Mouse (Mus musculus): ENCODE results near the gene Pbld1. TPM values are rescaled to one million over a fixed set of nuclear protein-coding genes. Genes with fewer than 3 reads are reported as not detected.

The Pbld1 gene
- total and polyA plus RNA-seq, 3 experiments: 0.47 to 0.50 TPM; not detected in 1

- TF ChIP-seq ELF1 (IDR thresholded peaks at IDR 0.05; ENCODE audit: low read depth, low read length) (no peak), MXI1 (IDR thresholded peaks at IDR 0.05; ENCODE audit: low read depth, low read length) (no peak), KAT2A (conservative IDR thresholded peaks at IDR 0.05; ENCODE audit: low read depth, low read length) (no peak), USF1 (IDR thresholded peaks at IDR 0.05; ENCODE audit: low read depth, low read length) (no peak), E2F4 (IDR thresholded peaks at IDR 0.05; ENCODE audit: borderline replicate concordance, low read depth, low read length) (no peak), MYB (IDR thresholded peaks at IDR 0.05; ENCODE audit: low read depth, low read length) (no peak), SMC3 (IDR thresholded peaks at IDR 0.05; ENCODE audit: low read depth, low read length) (no peak), MAX (IDR thresholded peaks at IDR 0.05; ENCODE audit: low read length) (no peak), TCF12 (IDR thresholded peaks at IDR 0.05; ENCODE audit: low read depth, low read length) (no peak), MYC (IDR thresholded peaks at IDR 0.05; ENCODE audit: low read depth, low read length) (no peak), ETS1 (IDR thresholded peaks at IDR 0.05; ENCODE audit: low read depth, low read length) (no peak)
- no peak for DNase-seq (ENCODE audit: low read depth, low spot score)
These were observed 2.7 kb downstream of the Pbld1 start for GRCm38 (mm10) chr10:63062696-63063095.

GRCm38 (mm10) chr10:63063365-63063764, 3.4 kb downstream of the Pbld1 start:
- TF ChIP-seq USF1 (IDR thresholded peaks at IDR 0.05; ENCODE audit: low read depth, low read length) (no peak), RCOR1 (IDR thresholded peaks at IDR 0.05; ENCODE audit: low read depth, low read length) (no peak)
- no peak overlapping the region for H3K4me3 ChIP-seq (ENCODE audit: control insufficient read depth in 1 of 2, insufficient read depth in 1 of 2, low read depth in 2 of 2, low read length in 2 of 2)
- H3K9ac ChIP-seq (ENCODE audit: control insufficient read depth, low read depth, low read length, poor library complexity, severe bottlenecking): no peak overlapping the region
- H3K79me2 ChIP-seq (ENCODE audit: control insufficient read depth, insufficient read depth, low read length, poor library complexity): no peaks in the 10 kb centered on the region
- H3K27ac ChIP-seq (ENCODE audit: control insufficient read depth, low read depth, low read length): no peak overlapping the region
- H3K27me3 ChIP-seq (ENCODE audit: control insufficient read depth in 1 of 2, insufficient read depth in 2 of 2, low read length in 2 of 2): no peaks in the 10 kb centered on the region; a peak in 1 of 4 replicates
- H3K4me1 ChIP-seq (ENCODE audit: control insufficient read depth in 1 of 2, insufficient read depth in 2 of 2, low read length in 2 of 2): no peaks in the 10 kb centered on the region; a peak in 1 of 4 replicates
- H3K9me3 ChIP-seq (replicated peaks; ENCODE audit: insufficient read depth, low read length): no peaks in the 10 kb centered on the region
- DNase-seq (ENCODE audit: low read depth, low spot score): no peak
- no peaks in the 10 kb centered on the region for H3K36me3 ChIP-seq (ENCODE audit: control insufficient read depth in 1 of 2, insufficient read depth in 2 of 2, low read length in 2 of 2)

More at GRCm38 (mm10) chr10:63062696-63063095, 2.7 kb downstream of the Pbld1 start:
- H3K36me3 ChIP-seq (ENCODE audit: control insufficient read depth in 1 of 2, insufficient read depth in 2 of 2, low read length in 2 of 2): no peaks in the 10 kb centered on the region
- no peaks in the 10 kb centered on the region; a peak in 1 of 4 replicates for H3K4me1 ChIP-seq (ENCODE audit: control insufficient read depth in 1 of 2, insufficient read depth in 2 of 2, low read length in 2 of 2)
- H3K9me3 ChIP-seq (replicated peaks; ENCODE audit: insufficient read depth, low read length): no peaks in the 10 kb centered on the region
- no peaks in the 10 kb centered on the region for H3K79me2 ChIP-seq (ENCODE audit: control insufficient read depth, insufficient read depth, low read length, poor library complexity)
- H3K9ac ChIP-seq (ENCODE audit: control insufficient read depth, low read depth, low read length, poor library complexity, severe bottlenecking): no peak overlapping the region
- no peaks in the 10 kb centered on the region; a peak in 1 of 4 replicates for H3K27me3 ChIP-seq (ENCODE audit: control insufficient read depth in 1 of 2, insufficient read depth in 2 of 2, low read length in 2 of 2)
- no peak overlapping the region for H3K4me3 ChIP-seq (ENCODE audit: control insufficient read depth in 1 of 2, insufficient read depth in 1 of 2, low read depth in 2 of 2, low read length in 2 of 2)
- H3K27ac ChIP-seq (ENCODE audit: control insufficient read depth, low read depth, low read length): no peak overlapping the region

DNA sequence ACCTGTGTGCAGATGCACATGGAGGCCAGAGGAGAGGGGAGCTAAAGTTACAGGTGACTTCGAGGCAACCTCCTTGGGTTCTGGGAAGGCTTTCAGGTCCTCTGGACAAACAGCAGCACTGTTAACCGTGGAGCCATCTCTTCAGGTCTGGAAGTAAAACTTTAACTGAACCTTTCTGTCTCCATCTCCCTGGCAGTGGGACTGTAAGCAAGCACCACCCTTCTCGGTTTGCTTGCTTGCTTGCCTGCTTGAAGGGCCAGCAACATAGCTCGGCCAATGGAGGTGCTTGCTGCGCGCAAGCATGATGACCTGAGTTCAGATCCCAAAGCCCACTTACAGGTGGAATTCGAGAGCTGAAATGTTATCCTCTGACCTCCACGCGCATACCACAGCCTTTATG, 4.6 kb downstream of the Pbld1 start:
- Histone ChIP-seq H3K36me3 (ENCODE audit: control insufficient read depth in 1 of 2, insufficient read depth in 2 of 2, low read length in 2 of 2) (no peaks in the 10 kb centered on the region), H3K4me1 (ENCODE audit: control insufficient read depth in 1 of 2, insufficient read depth in 2 of 2, low read length in 2 of 2) (no peaks in the 10 kb centered on the region; a peak in 1 of 4 replicates), H3K4me3 (ENCODE audit: control insufficient read depth in 1 of 2, insufficient read depth in 1 of 2, low read depth in 2 of 2, low read length in 2 of 2) (no peak overlapping the region), H3K9me3 (replicated peaks; ENCODE audit: insufficient read depth, low read length) (no peaks in the 10 kb centered on the region), H3K27ac (ENCODE audit: control insufficient read depth, low read depth, low read length) (no peak overlapping the region), H3K27me3 (ENCODE audit: control insufficient read depth in 1 of 2, insufficient read depth in 2 of 2, low read length in 2 of 2) (no peaks in the 10 kb centered on the region; a peak in 1 of 4 replicates), H3K9ac (ENCODE audit: control insufficient read depth, low read depth, low read length, poor library complexity, severe bottlenecking) (no peak overlapping the region), H3K79me2 (ENCODE audit: control insufficient read depth, insufficient read depth, low read length, poor library complexity) (no peaks in the 10 kb centered on the region)
- TF ChIP-seq TBP (IDR thresholded peaks at IDR 0.05; ENCODE audit: low read depth, low read length): no peak
- TF ChIP-seq CHD1 (IDR thresholded peaks at IDR 0.05; ENCODE audit: low read depth, low read length): no peak
- TF ChIP-seq POLR2AphosphoS5 (IDR thresholded peaks at IDR 0.05; ENCODE audit: borderline replicate concordance, low read depth, low read length): no peak
- no peak for TF ChIP-seq MYB (IDR thresholded peaks at IDR 0.05; ENCODE audit: low read depth, low read length)
- no peak for TF ChIP-seq KAT2A (conservative IDR thresholded peaks at IDR 0.05; ENCODE audit: low read depth, low read length)
- TF ChIP-seq HCFC1 (IDR thresholded peaks at IDR 0.05; ENCODE audit: low read depth, low read length): no peak
- no peak for TF ChIP-seq GATA1 (IDR thresholded peaks at IDR 0.05; ENCODE audit: low read depth, low read length)
- no peak for TF ChIP-seq NELFE (IDR thresholded peaks at IDR 0.05; ENCODE audit: low read depth, low read length)
- no peak for TF ChIP-seq ELF1 (IDR thresholded peaks at IDR 0.05; ENCODE audit: low read depth, low read length)
- TF ChIP-seq MYC (IDR thresholded peaks at IDR 0.05; ENCODE audit: low read depth, low read length): no peak
- no peak for TF ChIP-seq TAL1 (IDR thresholded peaks at IDR 0.05; ENCODE audit: low read length)
- TF ChIP-seq EP300 (IDR thresholded peaks at IDR 0.05; ENCODE audit: low read depth in 1 of 2, low read length in 2 of 2): no peak
- no peak for DNase-seq (ENCODE audit: low read depth, low spot score)
